Mouse (Mus musculus): ENCODE measurements at regions not wholly inside any gene's neighbourhood (a gene's known extent, or its start where the extent isn't known, plus 50 kb on each side); places are given as distances from the start of the nearest gene placed in this dataset.

DNA sequence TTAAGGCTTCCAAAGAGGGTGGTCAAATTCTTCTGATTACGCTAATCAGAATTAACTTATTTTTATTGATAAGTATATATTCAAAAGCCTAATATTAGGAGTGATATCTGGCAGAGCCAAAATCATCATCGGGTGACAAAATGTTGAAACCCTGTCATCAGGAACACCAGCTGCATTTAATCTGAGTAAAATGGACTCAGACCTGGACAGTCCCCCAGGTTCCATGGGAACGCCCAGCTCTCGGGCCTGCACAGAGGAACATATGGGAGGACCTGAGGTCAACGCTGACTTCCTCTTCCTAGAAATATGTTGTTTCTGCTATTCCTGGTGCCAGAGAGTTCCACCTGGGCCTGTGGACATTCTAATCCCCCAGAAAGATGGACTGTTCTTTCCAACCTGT is 176.5 kb downstream of the Tmx1 start:
- TF ChIP-seq CTCF (IDR thresholded peaks at IDR 0.05; ENCODE audit: borderline replicate concordance, control insufficient read depth, extremely low read depth, insufficient read depth, low read length, poor library complexity) (no peak), POLR2A (IDR thresholded peaks at IDR 0.05; ENCODE audit: control insufficient read depth, extremely low read depth, insufficient read depth, low read length, poor library complexity) (no peak)

All from thymus, adult 2 months (tissue).